Mouse (Mus musculus): ENCODE measurements around the gene Rflnb. TPM values are rescaled to one million over a fixed set of nuclear protein-coding genes. Genes with fewer than 3 reads are reported as not detected.

Gene Rflnb
- polyA plus RNA-seq, 1 experiment: 4.0 TPM

GRCm38 (mm10) chr11:76033836-76034235 is 6.3 kb upstream of the Rflnb start:
- no peak for TF ChIP-seq POLR2A (IDR thresholded peaks at IDR 0.05; ENCODE audit: insufficient read depth, low read length)
- no peak for TF ChIP-seq EP300 (IDR thresholded peaks at IDR 0.05; ENCODE audit: insufficient read depth, low read depth, low read length)
- TF ChIP-seq CTCF (IDR thresholded peaks at IDR 0.05; ENCODE audit: low read depth, low read length): no peak
- Histone ChIP-seq H3K9me3 (replicated peaks; ENCODE audit: control insufficient read depth, insufficient read depth, low read length, poor library complexity, severe bottlenecking) (no peaks in the 10 kb centered on the region), H3K27ac (ENCODE audit: insufficient read depth, low read length) (no peak overlapping the region), H3K36me3 (ENCODE audit: control insufficient read depth, insufficient read depth, low read length, poor library complexity, severe bottlenecking) (no peaks in the 10 kb centered on the region), H3K4me3 (ENCODE audit: low read depth, low read length) (no peak overlapping the region), H3K9ac (ENCODE audit: low read depth, poor library complexity, severe bottlenecking) (no peak overlapping the region), H3K27me3 (ENCODE audit: control insufficient read depth, insufficient read depth, low read length, poor library complexity, severe bottlenecking) (0 out of 2 replicates have a peak, but pooled peaks cover 6% of the 10 kb centered on the region), H3K4me1 (ENCODE audit: control insufficient read depth, insufficient read depth, low read length) (no peaks in the 10 kb centered on the region)

- TF ChIP-seq EP300 (IDR thresholded peaks at IDR 0.05; ENCODE audit: insufficient read depth, low read depth, low read length): no peak
- no peak for TF ChIP-seq CTCF (IDR thresholded peaks at IDR 0.05; ENCODE audit: low read depth, low read length)
- TF ChIP-seq POLR2A (IDR thresholded peaks at IDR 0.05; ENCODE audit: insufficient read depth, low read length): no peak
- Histone ChIP-seq H3K27ac (ENCODE audit: insufficient read depth, low read length) (no peak overlapping the region), H3K4me1 (ENCODE audit: control insufficient read depth, insufficient read depth, low read length) (no peaks in the 10 kb centered on the region), H3K9me3 (replicated peaks; ENCODE audit: control insufficient read depth, insufficient read depth, low read length, poor library complexity, severe bottlenecking) (no peaks in the 10 kb centered on the region), H3K4me3 (ENCODE audit: low read depth, low read length) (no peak overlapping the region), H3K36me3 (ENCODE audit: control insufficient read depth, insufficient read depth, low read length, poor library complexity, severe bottlenecking) (no peaks in the 10 kb centered on the region), H3K27me3 (ENCODE audit: control insufficient read depth, insufficient read depth, low read length, poor library complexity, severe bottlenecking) (0 out of 2 replicates have a peak, but pooled peaks cover 6% of the 10 kb centered on the region), H3K9ac (ENCODE audit: low read depth, poor library complexity, severe bottlenecking) (no peak overlapping the region)
These were observed 5.8 kb upstream of the Rflnb start for GRCm38 (mm10) chr11:76033359-76033758.

GRCm38 (mm10) chr11:76028072-76028465 is 487 bp upstream of the Rflnb start:
- TF ChIP-seq EP300 (IDR thresholded peaks at IDR 0.05; ENCODE audit: insufficient read depth, low read depth, low read length) (no peak), POLR2A (IDR thresholded peaks at IDR 0.05; ENCODE audit: insufficient read depth, low read length) (no peak), CTCF (IDR thresholded peaks at IDR 0.05; ENCODE audit: low read depth, low read length) (no peak)
- H3K4me3 ChIP-seq (ENCODE audit: low read depth, low read length): peak overlapping the region; percentile 71
- H3K4me1 ChIP-seq (ENCODE audit: control insufficient read depth, insufficient read depth, low read length): no peaks in the 10 kb centered on the region
- H3K27ac ChIP-seq (ENCODE audit: insufficient read depth, low read length): no peak overlapping the region
- H3K27me3 ChIP-seq (ENCODE audit: control insufficient read depth, insufficient read depth, low read length, poor library complexity, severe bottlenecking): peaks cover 16% of the 10 kb centered on the region
- peak overlapping the region; percentile 78 for H3K9ac ChIP-seq (ENCODE audit: low read depth, poor library complexity, severe bottlenecking)
- H3K9me3 ChIP-seq (replicated peaks; ENCODE audit: control insufficient read depth, insufficient read depth, low read length, poor library complexity, severe bottlenecking): no peaks in the 10 kb centered on the region
- H3K36me3 ChIP-seq (ENCODE audit: control insufficient read depth, insufficient read depth, low read length, poor library complexity, severe bottlenecking): no peaks in the 10 kb centered on the region

DNA sequence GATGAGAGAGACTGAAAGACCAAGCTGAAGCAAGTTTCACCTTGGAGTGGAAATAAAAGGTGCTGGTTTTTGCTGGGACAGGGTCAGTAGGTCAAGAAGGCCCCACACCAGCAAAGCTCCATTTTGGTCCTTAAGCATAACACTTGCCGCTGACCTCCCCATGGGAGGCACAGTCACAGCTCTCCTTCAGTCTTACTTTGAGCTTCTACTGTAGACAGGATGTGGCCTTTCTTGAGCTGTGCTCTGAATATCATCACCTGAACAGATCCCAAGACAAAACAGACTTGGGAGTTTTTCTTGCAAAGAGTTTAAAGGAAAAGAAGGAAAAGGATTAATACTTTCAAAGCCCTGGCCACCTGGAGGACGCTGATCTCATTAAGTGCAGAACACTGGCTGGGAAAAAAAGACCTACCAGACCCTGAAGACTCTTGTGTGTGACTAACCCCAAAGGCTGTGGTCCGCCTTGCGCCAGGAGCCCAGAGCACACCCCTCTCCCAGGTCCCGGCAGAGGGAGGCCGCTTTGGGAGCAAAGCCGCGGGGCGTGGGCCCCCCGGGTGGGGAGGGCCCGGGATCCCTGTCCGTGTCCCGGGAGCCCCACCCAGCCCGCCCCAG is 949 bp downstream of the Rflnb start:
- Histone ChIP-seq H3K27ac (ENCODE audit: insufficient read depth, low read length) (no peak overlapping the region), H3K27me3 (ENCODE audit: control insufficient read depth, insufficient read depth, low read length, poor library complexity, severe bottlenecking) (peaks cover 16% of the 10 kb centered on the region), H3K9me3 (replicated peaks; ENCODE audit: control insufficient read depth, insufficient read depth, low read length, poor library complexity, severe bottlenecking) (no peaks in the 10 kb centered on the region), H3K4me1 (ENCODE audit: control insufficient read depth, insufficient read depth, low read length) (no peaks in the 10 kb centered on the region), H3K9ac (ENCODE audit: low read depth, poor library complexity, severe bottlenecking) (peak overlapping the region; percentile 78; the same call in 1 of the 2 replicates), H3K36me3 (ENCODE audit: control insufficient read depth, insufficient read depth, low read length, poor library complexity, severe bottlenecking) (no peaks in the 10 kb centered on the region), H3K4me3 (ENCODE audit: low read depth, low read length) (peak overlapping the region; percentile 23; the same call in 1 of the 2 replicates)
- no peak for TF ChIP-seq POLR2A (IDR thresholded peaks at IDR 0.05; ENCODE audit: insufficient read depth, low read length)
- no peak for TF ChIP-seq CTCF (IDR thresholded peaks at IDR 0.05; ENCODE audit: low read depth, low read length)
- no peak for TF ChIP-seq EP300 (IDR thresholded peaks at IDR 0.05; ENCODE audit: insufficient read depth, low read depth, low read length)

- Histone ChIP-seq H3K9me3 (replicated peaks; ENCODE audit: control insufficient read depth, insufficient read depth, low read length, poor library complexity, severe bottlenecking) (no peaks in the 10 kb centered on the region), H3K9ac (ENCODE audit: low read depth, poor library complexity, severe bottlenecking) (no peak overlapping the region), H3K27me3 (ENCODE audit: control insufficient read depth, insufficient read depth, low read length, poor library complexity, severe bottlenecking) (peaks cover 16% of the 10 kb centered on the region), H3K27ac (ENCODE audit: insufficient read depth, low read length) (no peak overlapping the region), H3K36me3 (ENCODE audit: control insufficient read depth, insufficient read depth, low read length, poor library complexity, severe bottlenecking) (no peaks in the 10 kb centered on the region), H3K4me1 (ENCODE audit: control insufficient read depth, insufficient read depth, low read length) (no peaks in the 10 kb centered on the region), H3K4me3 (ENCODE audit: low read depth, low read length) (no peak overlapping the region)
- TF ChIP-seq EP300 (IDR thresholded peaks at IDR 0.05; ENCODE audit: insufficient read depth, low read depth, low read length) (no peak), POLR2A (IDR thresholded peaks at IDR 0.05; ENCODE audit: insufficient read depth, low read length) (no peak), CTCF (IDR thresholded peaks at IDR 0.05; ENCODE audit: low read depth, low read length) (no peak)
These were observed 2.5 kb downstream of the Rflnb start for GRCm38 (mm10) chr11:76025080-76025583.

- Histone ChIP-seq H3K4me1 (ENCODE audit: control insufficient read depth, insufficient read depth, low read length) (no peaks in the 10 kb centered on the region), H3K4me3 (ENCODE audit: low read depth, low read length) (no peak overlapping the region), H3K36me3 (ENCODE audit: control insufficient read depth, insufficient read depth, low read length, poor library complexity, severe bottlenecking) (no peaks in the 10 kb centered on the region), H3K9me3 (replicated peaks; ENCODE audit: control insufficient read depth, insufficient read depth, low read length, poor library complexity, severe bottlenecking) (no peaks in the 10 kb centered on the region), H3K9ac (ENCODE audit: low read depth, poor library complexity, severe bottlenecking) (no peak overlapping the region), H3K27ac (ENCODE audit: insufficient read depth, low read length) (no peak overlapping the region), H3K27me3 (ENCODE audit: control insufficient read depth, insufficient read depth, low read length, poor library complexity, severe bottlenecking) (no peaks in the 10 kb centered on the region)
- TF ChIP-seq CTCF (IDR thresholded peaks at IDR 0.05; ENCODE audit: low read depth, low read length) (no peak), EP300 (IDR thresholded peaks at IDR 0.05; ENCODE audit: insufficient read depth, low read depth, low read length) (no peak), POLR2A (IDR thresholded peaks at IDR 0.05; ENCODE audit: insufficient read depth, low read length) (no peak)
These were observed 6.7 kb downstream of the Rflnb start for GRCm38 (mm10) chr11:76020916-76021315.
